Comparison of ENCODE assay signal across 27 mouse cellular contexts in the genomic region with DNA sequence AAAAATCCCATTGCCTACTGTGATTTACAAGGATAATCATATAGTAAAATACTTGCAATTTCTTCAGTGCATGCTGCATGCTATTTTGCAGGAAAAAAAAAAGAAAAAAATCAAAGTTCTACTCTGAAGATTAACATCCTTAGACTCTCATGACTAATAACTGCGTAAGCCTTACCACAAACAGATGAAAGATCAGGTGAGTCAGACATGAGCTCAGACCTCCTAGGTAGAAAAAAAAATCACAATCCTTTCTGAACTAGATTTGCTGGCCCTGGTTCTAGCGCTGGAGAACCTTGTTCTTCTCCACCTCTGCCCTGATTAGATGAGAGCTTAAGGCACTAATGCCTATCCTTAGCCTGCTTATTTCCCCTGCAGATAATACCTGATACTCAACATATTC.
"Had no signal": no experiment of that assay in that cellular context is flagged by ENCODE, and none has a peak within 500 bp of the region (broad histone marks: within the 10 kb centered on the region; RNA-seq: fewer than 3 reads in every experiment).

No protein-coding gene starts in this region.

- H3K9me3 ChIP-seq: heart, embryonic 13.5 days; heart, embryonic 15.5 days; hindbrain, embryonic 13.5 days; hindbrain, embryonic 15.5 days; kidney, embryonic 15.5 days; limb, embryonic 13.5 days; limb, embryonic 15.5 days; liver, embryonic 12.5 days had no signal

- H3K36me3 ChIP-seq: heart, embryonic 13.5 days; heart, embryonic 15.5 days; hindbrain, embryonic 13.5 days; hindbrain, embryonic 15.5 days; kidney, embryonic 15.5 days; limb, embryonic 13.5 days; limb, embryonic 15.5 days; liver, embryonic 12.5 days had no signal

- ATAC-seq: hindbrain, postnatal 0 days; intestine, embryonic 16.5 days; liver, embryonic 12.5 days had no signal

- H3K9ac ChIP-seq: heart, embryonic 13.5 days; heart, embryonic 15.5 days; hindbrain, embryonic 13.5 days; hindbrain, embryonic 15.5 days; kidney, embryonic 15.5 days; limb, embryonic 13.5 days; limb, embryonic 15.5 days; liver, embryonic 12.5 days; liver, embryonic 14.5 days had no signal

- H3K4me1 ChIP-seq: heart, embryonic 13.5 days; heart, embryonic 15.5 days; hindbrain, embryonic 13.5 days; hindbrain, embryonic 15.5 days; kidney, embryonic 15.5 days; limb, embryonic 13.5 days; limb, embryonic 15.5 days; liver, embryonic 12.5 days had no signal

- H3K27me3 ChIP-seq: heart, embryonic 13.5 days; heart, embryonic 15.5 days; hindbrain, embryonic 13.5 days; hindbrain, embryonic 15.5 days; kidney, embryonic 15.5 days; limb, embryonic 13.5 days; limb, embryonic 15.5 days; liver, embryonic 12.5 days had no signal

- H3K4me3 ChIP-seq: heart, adult 2 months; heart, embryonic 13.5 days; heart, embryonic 15.5 days; hindbrain, embryonic 13.5 days; hindbrain, embryonic 15.5 days; kidney, embryonic 15.5 days; limb, embryonic 13.5 days; limb, embryonic 15.5 days; liver, embryonic 12.5 days had no signal

- H3K27ac ChIP-seq: heart, adult 2 months; heart, embryonic 13.5 days; heart, embryonic 15.5 days; hindbrain, embryonic 13.5 days; hindbrain, embryonic 15.5 days; hindbrain, postnatal 0 days; kidney, embryonic 15.5 days; kidney, postnatal 0 days; limb, embryonic 13.5 days; limb, embryonic 15.5 days; liver, embryonic 12.5 days; liver, embryonic 14.5 days had no signal

- DNase-seq: gastrocnemius, postnatal 14 days; gastrocnemius, postnatal 36 days; heart, adult 11 months; heart, adult 2 months; heart, postnatal 14 days; heart, postnatal 36 days; kidney, adult 11 months; kidney, adult 2 months; kidney, adult 9 months; kidney, postnatal 14 days; kidney, postnatal 36 days; layer of hippocampus, adult 9-11 months; layer of hippocampus, postnatal 36 days; left cerebral cortex, postnatal 4 days had no signal

- H3K4me2 ChIP-seq: heart, embryonic 11.5 days; heart, embryonic 13.5 days; heart, embryonic 15.5 days; hindbrain, embryonic 13.5 days; hindbrain, embryonic 15.5 days; kidney, embryonic 15.5 days; limb, embryonic 13.5 days; limb, embryonic 15.5 days; liver, embryonic 12.5 days had no signal
